Mouse (Mus musculus) heart, adult 2 months (tissue): ENCODE data around the gene Rpl7l1. TPM values are rescaled to one million over a fixed set of nuclear protein-coding genes. Genes with fewer than 3 reads are reported as not detected.

Experiments
- DNase-seq, 2 experiments: peaks; one replicate each; pipeline ENCODE4 v3.0.0; 2021
- H3K27ac ChIP-seq: fragments of 200-600 bp; 2 replicates; pipeline ENCODE4 v1.8.1; 2022
- H3K27me3 ChIP-seq: fragments of 200-500 bp; 2 replicates; pipeline ENCODE4 v1.6.1; 2012; ENCODE audit warnings: mild to moderate bottlenecking, low read length, inconsistent platforms, mixed read lengths; ENCODE audit not compliant: control insufficient read depth, insufficient read depth
- H3K36me3 ChIP-seq: fragments of 200-500 bp; 2 replicates; pipeline ENCODE4 v1.6.1; 2012; ENCODE audit warnings: low read length, inconsistent platforms; ENCODE audit not compliant: control insufficient read depth, insufficient read depth
- H3K4me1 ChIP-seq: fragments of 200-500 bp; 2 replicates; pipeline ENCODE4 v1.6.1; 2011; ENCODE audit warnings: low read length; ENCODE audit not compliant: control insufficient read depth, insufficient read depth
- H3K4me3 ChIP-seq: fragments of 200-600 bp; 2 replicates; pipeline ENCODE4 v1.8.1; 2022
- H3K79me2 ChIP-seq: fragments of 200-500 bp; replicated peaks from 2 replicates; pipeline ENCODE4 v1.6.1; 2012; ENCODE audit warnings: mild to moderate bottlenecking, inconsistent platforms, low read length, moderate library complexity, mixed read lengths; ENCODE audit not compliant: control insufficient read depth, insufficient read depth
- H3K9ac ChIP-seq: fragments of 200-500 bp; 2 replicates; pipeline ENCODE4 v1.6.1; 2012; ENCODE audit warnings: low read depth, mild to moderate bottlenecking, control low read depth, inconsistent platforms, low read length, mixed read lengths
- CTCF ChIP-seq: fragments of 200-600 bp; IDR thresholded peaks from 2 replicates; pipeline ENCODE4 v1.8.1; 2022; ENCODE audit warnings: antibody characterized with exemption, mild to moderate bottlenecking, moderate library complexity
- EP300 ChIP-seq: fragments of 200-500 bp; IDR thresholded peaks from 2 replicates; pipeline ENCODE4 v1.6.1; 2011; ENCODE audit warnings: low read depth, low read length, control low read depth; ENCODE audit not compliant: insufficient read depth
- POLR2A ChIP-seq: fragments of 200-500 bp; IDR thresholded peaks from 2 replicates; pipeline ENCODE4 v1.6.1; 2011; ENCODE audit warnings: mild to moderate bottlenecking, low read depth, low read length, control low read depth; ENCODE audit not compliant: insufficient read depth
- WGBS: fragments of 180-500 bp; shearing (Covaris S2); methylation state at CpG from one replicate; pipeline ENCODE4 v1.1.7; 2018; 5-methylcytosine and 5-hydroxymethylcytosine counted together
- intact Hi-C: fragments of 180-260 bp; cut with DNase I; formaldehyde crosslinking; loops from one replicate; pipeline ENCODE4 v1.15.1; 2025
- long read RNA-seq: library from polyadenylated mRNA; stranded (forward); transcript quantifications from one replicate; pipeline ENCODE4 v2.0.0, GENCODE M21; 2021
- polyA plus RNA-seq: library from polyadenylated mRNA; depleted of rRNA; stranded (reverse); fragments of >200 nt; gene quantifications from 2 replicates; pipeline ENCODE4 v1.2.3, GENCODE M21; 2012; rRNA removed
- total RNA-seq, 2 experiments: library from RNA; stranded (reverse); gene quantifications; 2 replicates each; pipeline ENCODE4 v1.2.3; 2021

Gene Rpl7l1
- 10 to 100 TPM; 54.0 TPM for total RNA-seq
- polyA plus RNA-seq: 19.4 and 41.8 TPM in 2 replicates
- long read RNA-seq, transcript Rpl7l1-201 (7 exons, 2,606 nt): major isoform, 32 of 62 reads
- long read RNA-seq, partial matches to known transcripts: 12 of 62 reads
- long read RNA-seq, other reads (novel, unspliced or antisense): 17 of 62 reads

- peak within 1 kb of the TSS; percentile 46 for H3K9ac ChIP-seq
- peaks cover 5% of the 10 kb centered on the region for H3K36me3 ChIP-seq
- peak; percentile 78 for TF ChIP-seq EP300
- TF ChIP-seq POLR2A: peak; percentile 98
- peak; percentile 85 for TF ChIP-seq CTCF
- peak within 1 kb of the TSS; percentile 66 for H3K4me3 ChIP-seq
- H3K79me2 ChIP-seq: no peaks in the 10 kb centered on the region
- DNase-seq: peak; percentile 93 to 94
- intact Hi-C loops: loop anchor here (1.0 to 2.0 kb wide), 3 partner anchors 10 to 108 kb away; partner anchors contain the start of genes 2310039H08Rik, Bicral and Tbcc
- no peaks in the 10 kb centered on the region for H3K27me3 ChIP-seq
- WGBS: under 1% methylated on average over 44 of the region's 44 CpGs
- no peaks in the 10 kb centered on the region; the same call in 1 of the 2 replicates for H3K4me1 ChIP-seq
- peak within 1 kb of the TSS; percentile 83 for H3K27ac ChIP-seq
Measured at GRCm38 (mm10) chr17:46782341-46783221, at the start of gene Rpl7l1. TSS of gene Rpl7l1 (minus strand) at chr17:46782672.

GRCm38 (mm10) chr17:46829856-46830535, 47.5 kb upstream of the Rpl7l1 start:
- intact Hi-C loops: loop anchor here (5.0 kb wide), 1 partner anchor 47 kb away; no protein-coding TSS in a partner anchor
- Histone ChIP-seq H3K27ac (peak overlapping the region; percentile 41), H3K79me2 (no peaks in the 10 kb centered on the region; the same call in 1 of the 2 replicates), H3K27me3 (no peaks in the 10 kb centered on the region), H3K36me3 (no peaks in the 10 kb centered on the region; the same call in 1 of the 2 replicates), H3K4me3 (no peak overlapping the region), H3K4me1 (peaks cover 10% of the 10 kb centered on the region), H3K9ac (no peak overlapping the region)
- WGBS: 80% methylated on average over 11 of the region's 11 CpGs
- DNase-seq: no peak
- no peak for TF ChIP-seq CTCF
- TF ChIP-seq EP300: no peak
- TF ChIP-seq POLR2A: no peak

- DNase-seq: no peak
- H3K27ac ChIP-seq: no peak overlapping the region
- no peaks in the 10 kb centered on the region for H3K79me2 ChIP-seq
- H3K36me3 ChIP-seq: no peaks in the 10 kb centered on the region; the same call in 1 of the 2 replicates
- no peaks in the 10 kb centered on the region for H3K27me3 ChIP-seq
- H3K4me1 ChIP-seq: peaks cover 10% of the 10 kb centered on the region
- H3K9ac ChIP-seq: no peak overlapping the region
- no peak for TF ChIP-seq POLR2A
- no peak for TF ChIP-seq CTCF
- no peak for TF ChIP-seq EP300
- 83% methylated on average over 3 of the region's 3 CpGs for WGBS
- intact Hi-C loops: loop anchor here (5.0 kb wide), 1 partner anchor 48 kb away; no protein-coding TSS in a partner anchor
- H3K4me3 ChIP-seq: no peak overlapping the region
Measured at GRCm38 (mm10) chr17:46828935-46829334, 46.5 kb upstream of the Rpl7l1 start.

- H3K36me3 ChIP-seq: no peaks in the 10 kb centered on the region; the same call in 1 of the 2 replicates
Measured at GRCm38 (mm10) chr17:46823091-46823490, 40.6 kb upstream of the Rpl7l1 start.

GRCm38 (mm10) chr17:46820628-46821027, 38.2 kb upstream of the Rpl7l1 start:
- WGBS: 96% methylated on average over 7 of the region's 7 CpGs
- intact Hi-C loops: no loop called here
- Histone ChIP-seq H3K4me1 (no peaks in the 10 kb centered on the region), H3K27me3 (no peaks in the 10 kb centered on the region), H3K9ac (no peak overlapping the region), H3K27ac (no peak overlapping the region), H3K4me3 (no peak overlapping the region), H3K79me2 (no peaks in the 10 kb centered on the region), H3K36me3 (no peaks in the 10 kb centered on the region)
- TF ChIP-seq CTCF: no peak
- no peak for TF ChIP-seq EP300
- no peak for TF ChIP-seq POLR2A
- no peak for DNase-seq

More at GRCm38 (mm10) chr17:46823091-46823490, 40.6 kb upstream of the Rpl7l1 start:
- no peak overlapping the region for H3K27ac ChIP-seq
- no peak for DNase-seq
- H3K27me3 ChIP-seq: no peaks in the 10 kb centered on the region
- H3K9ac ChIP-seq: no peak overlapping the region
- WGBS: 95% methylated on average over 8 of the region's 8 CpGs
- TF ChIP-seq POLR2A (no peak), CTCF (no peak), EP300 (no peak)
- H3K4me1 ChIP-seq: no peaks in the 10 kb centered on the region
- no peaks in the 10 kb centered on the region for H3K79me2 ChIP-seq
- no peak overlapping the region for H3K4me3 ChIP-seq
- intact Hi-C loops: no loop called here
